In genomic region chr15:25932937-25933684, GRCm38 (mm10) we compare ENCODE assay signal across 1 mouse cellular context.
TF ChIP-seq lines count a peak whose summit lies in the region.

No protein-coding gene starts in this region.

TF ChIP-seq in MEL, 35 proteins besides CTCF, POLR2A, EP300 and RAD21 (continued from another document):
- TF ChIP-seq TBP (IDR thresholded peaks at IDR 0.05; ENCODE audit: low read depth, low read length) (peak; percentile 36; the same call in 1 of the 2 replicates), USF1 (IDR thresholded peaks at IDR 0.05; ENCODE audit: low read depth, low read length) (peak; percentile 40; the same call in 1 of the 2 replicates), MAX (IDR thresholded peaks at IDR 0.05; ENCODE audit: low read length) (peak; percentile 71; the same call in 1 of the 2 replicates), POLR2AphosphoS5 (IDR thresholded peaks at IDR 0.05; ENCODE audit: borderline replicate concordance, low read depth, low read length) (no peak), UBTF (IDR thresholded peaks at IDR 0.05; ENCODE audit: borderline replicate concordance, insufficient read depth, low read depth, low read length) (no peak)
